Mouse (Mus musculus) myocyte (in vitro differentiated cells): ENCODE measurements at regions not wholly inside any gene's neighbourhood (a gene's known extent, or its start where the extent isn't known, plus 50 kb on each side); places are given as distances from the start of the nearest gene placed in this dataset.

Experiments used
- CEBPB ChIP-seq: IDR thresholded peaks from 2 replicates; pipeline ENCODE4 v1.6.1; 2011; ENCODE audit warnings: mild to moderate bottlenecking, moderate library complexity; ENCODE audit not compliant: poor library complexity, insufficient read depth, severe bottlenecking
- MAX ChIP-seq: IDR thresholded peaks from one replicate; pipeline ENCODE4 v1.6.1; 2011; ENCODE audit warnings: low read depth, mild to moderate bottlenecking, control low read depth
- POLR2A ChIP-seq: IDR thresholded peaks from one replicate; pipeline ENCODE4 v1.6.1; 2011; ENCODE audit warnings: low read depth, mild to moderate bottlenecking, control low read depth, moderate library complexity; ENCODE audit not compliant: insufficient read length
- POLR2AphosphoS2 ChIP-seq: IDR thresholded peaks from one replicate; pipeline ENCODE4 v1.6.1; 2011; ENCODE audit warnings: low read depth, control low read depth; ENCODE audit not compliant: insufficient read length
- REST ChIP-seq: IDR thresholded peaks from one replicate; pipeline ENCODE4 v1.6.1; 2011; ENCODE audit warnings: mild to moderate bottlenecking, control low read depth, moderate library complexity; ENCODE audit not compliant: insufficient read depth, insufficient read length
- SRF ChIP-seq: IDR thresholded peaks from one replicate; pipeline ENCODE4 v1.6.1; 2011; ENCODE audit warnings: low read depth; ENCODE audit not compliant: control insufficient read depth, insufficient read length
- TCF12 ChIP-seq: IDR thresholded peaks from one replicate; pipeline ENCODE4 v1.6.1; 2011; ENCODE audit warnings: mild to moderate bottlenecking, control low read depth; ENCODE audit not compliant: poor library complexity, insufficient read depth, severe bottlenecking
- TCF3 ChIP-seq: IDR thresholded peaks from one replicate; pipeline ENCODE4 v1.6.1; 2011; ENCODE audit warnings: low read depth, control low read depth; ENCODE audit not compliant: insufficient read length
- USF1 ChIP-seq: IDR thresholded peaks from one replicate; pipeline ENCODE4 v1.6.1; 2011; ENCODE audit warnings: low read depth, mild to moderate bottlenecking, control low read depth, moderate library complexity

- TF ChIP-seq USF1 = no peak
- TF ChIP-seq MAX = no peak
- TF ChIP-seq POLR2A = no peak
- TF ChIP-seq TCF3 = no peak
- TF ChIP-seq REST = no peak
- TF ChIP-seq SRF = no peak
- no peak for TF ChIP-seq TCF12
- TF ChIP-seq POLR2AphosphoS2 = no peak
- TF ChIP-seq CEBPB = no peak
Observed at GRCm38 (mm10) chr4:29102373-29102772, 289.4 kb downstream of the Epha7 start.
